Mouse (Mus musculus) liver, adult 2 months (tissue): ENCODE measurements at regions not wholly inside any gene's neighbourhood (a gene's known extent, or its start where the extent isn't known, plus 50 kb on each side); places are given as distances from the start of the nearest gene placed in this dataset.
A peak's percentile ranks its signal among the peaks of the same experiment; 100 is the strongest.

Source experiments
- DNase-seq: peaks from one replicate; pipeline ENCODE4 v3.0.0-alpha.2; 2011; ENCODE audit warnings: low read depth, low spot score; ENCODE audit errors: extremely low read depth
- H3K27ac ChIP-seq: fragments of 200-500 bp; replicated peaks from 2 replicates; pipeline ENCODE4 v1.5.1; 2012; ENCODE audit warnings: low read depth, mild to moderate bottlenecking, control low read depth, inconsistent platforms, low read length; ENCODE audit not compliant: insufficient read depth
- H3K27me3 ChIP-seq: fragments of 200-500 bp; 2 replicates; pipeline ENCODE4 v1.6.1; 2012; ENCODE audit warnings: mild to moderate bottlenecking, moderate library complexity, low read length, inconsistent platforms; ENCODE audit not compliant: control insufficient read depth, insufficient read depth
- H3K36me3 ChIP-seq: fragments of 200-500 bp; 2 replicates; pipeline ENCODE4 v1.6.1; 2012; ENCODE audit warnings: low read length, inconsistent platforms; ENCODE audit not compliant: control insufficient read depth, insufficient read depth
- H3K4me1 ChIP-seq: fragments of 200-500 bp; 2 replicates; pipeline ENCODE4 v1.6.1; 2011; ENCODE audit warnings: low read length; ENCODE audit not compliant: control insufficient read depth, insufficient read depth
- H3K4me3 ChIP-seq: fragments of 200-500 bp; 2 replicates; pipeline ENCODE4 v1.5.1; 2011; ENCODE audit warnings: low read depth, mild to moderate bottlenecking, control low read depth, low read length, moderate library complexity; ENCODE audit not compliant: insufficient read depth
- H3K79me2 ChIP-seq: fragments of 200-500 bp; 2 replicates; pipeline ENCODE4 v1.6.1; 2012; ENCODE audit warnings: inconsistent platforms, mild to moderate bottlenecking, low read length, moderate library complexity; ENCODE audit not compliant: control insufficient read depth, insufficient read depth
- H3K9ac ChIP-seq: fragments of 200-500 bp; 2 replicates; pipeline ENCODE4 v1.6.1; 2012; ENCODE audit warnings: low read depth, mild to moderate bottlenecking, control low read depth, inconsistent platforms, low read length
- CTCF ChIP-seq: fragments of 200-500 bp; IDR thresholded peaks from 2 replicates; pipeline ENCODE4 v1.5.1; 2011; ENCODE audit warnings: low read depth, low read length, control low read depth
- POLR2A ChIP-seq: fragments of 200-500 bp; IDR thresholded peaks from 2 replicates; pipeline ENCODE4 v1.6.1; 2011; ENCODE audit warnings: low read length, control low read depth; ENCODE audit not compliant: insufficient read depth; ENCODE audit errors: extremely low read depth
- WGBS: fragments of 180-500 bp; shearing (Covaris S2); methylation state at CpG from one replicate; pipeline ENCODE4 v1.1.7; 2018; 5-methylcytosine and 5-hydroxymethylcytosine counted together

DNA sequence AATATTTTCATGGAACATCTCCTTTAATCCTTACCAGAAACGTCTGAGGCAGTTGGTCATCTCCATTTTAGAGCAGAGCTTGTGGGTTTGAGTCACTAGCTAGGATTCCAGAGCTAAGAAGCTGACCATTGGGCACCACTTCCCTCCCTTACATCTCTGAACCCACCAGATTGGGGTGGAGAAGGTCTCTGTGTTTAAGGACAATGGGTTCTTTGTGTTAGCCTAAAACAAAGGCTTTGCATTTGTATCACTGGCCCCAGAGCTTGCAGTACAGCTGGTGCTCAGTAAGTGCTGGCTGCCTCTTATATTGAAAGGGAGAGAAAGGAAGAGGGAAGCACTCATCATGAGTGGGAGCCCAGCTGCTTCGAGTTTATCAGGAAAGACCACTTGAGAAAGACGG is 401.9 kb upstream of the Slc30a5 start:
- no peak for DNase-seq
- no peak for TF ChIP-seq CTCF
- no peak for TF ChIP-seq POLR2A
- 65% methylated on average over 3 of the region's 3 CpGs for WGBS
- H3K36me3 ChIP-seq, result no peaks in the 10 kb centered on the region
- H3K9ac ChIP-seq, result no peak overlapping the region
- H3K27ac ChIP-seq, result no peak overlapping the region
- H3K4me3 ChIP-seq, result no peak overlapping the region
- H3K79me2 ChIP-seq, result no peaks in the 10 kb centered on the region
- H3K4me1 ChIP-seq, result no peaks in the 10 kb centered on the region
- no peaks in the 10 kb centered on the region for H3K27me3 ChIP-seq

GRCm38 (mm10) chr13:101234550-101234949 is 401.3 kb upstream of the Slc30a5 start:
- Histone ChIP-seq H3K4me3 (no peak overlapping the region), H3K79me2 (no peaks in the 10 kb centered on the region), H3K9ac (no peak overlapping the region), H3K27me3 (no peaks in the 10 kb centered on the region), H3K36me3 (no peaks in the 10 kb centered on the region), H3K27ac (no peak overlapping the region), H3K4me1 (no peaks in the 10 kb centered on the region)
- peak; percentile 6 for DNase-seq
- TF ChIP-seq CTCF, result no peak
- no peak for TF ChIP-seq POLR2A
- WGBS, result 71% methylated on average over 10 of the region's 10 CpGs

- DNase-seq, result no peak
- no peak overlapping the region for H3K9ac ChIP-seq
- no peaks in the 10 kb centered on the region for H3K4me1 ChIP-seq
- H3K79me2 ChIP-seq, result no peaks in the 10 kb centered on the region
- TF ChIP-seq CTCF (no peak), POLR2A (no peak)
- no peak overlapping the region for H3K4me3 ChIP-seq
- 39% methylated on average over 5 of the region's 5 CpGs for WGBS
- H3K27me3 ChIP-seq, result no peaks in the 10 kb centered on the region
- H3K36me3 ChIP-seq, result no peaks in the 10 kb centered on the region
- no peak overlapping the region for H3K27ac ChIP-seq
Measured at GRCm38 (mm10) chr13:101233843-101234281, 400.6 kb upstream of the Slc30a5 start.

DNA sequence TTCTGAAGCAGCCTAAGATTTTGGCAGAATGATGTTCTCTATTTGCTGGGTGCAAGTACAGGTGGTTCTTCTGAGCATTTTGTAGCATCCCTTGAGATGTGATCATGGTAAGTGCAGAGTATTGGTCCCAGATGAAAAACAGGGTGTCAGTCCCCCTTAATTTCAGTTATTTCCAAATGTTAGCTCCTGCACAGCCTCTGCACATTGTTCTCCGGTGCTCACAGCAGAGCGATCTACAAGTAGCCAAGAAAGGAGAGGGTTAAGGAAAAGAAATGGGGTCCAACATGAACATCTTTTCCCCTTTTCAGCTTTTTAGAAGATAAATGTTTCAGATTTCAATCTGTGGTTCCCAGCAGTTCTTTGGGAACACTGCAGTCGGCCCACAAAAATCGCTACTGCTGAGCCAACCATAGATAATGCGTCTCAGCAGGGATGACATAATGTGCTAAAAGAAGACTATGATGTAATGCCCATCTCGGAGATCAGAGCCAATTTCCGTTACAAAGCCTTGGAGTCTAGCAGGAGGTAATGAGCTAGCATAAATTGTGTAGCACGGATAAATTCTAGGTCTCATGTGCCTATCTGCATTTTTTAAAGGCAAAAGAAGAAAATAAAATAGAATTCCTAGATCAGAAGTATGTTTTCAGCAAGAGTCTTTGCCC is 400.1 kb upstream of the Slc30a5 start:
- no peaks in the 10 kb centered on the region for H3K79me2 ChIP-seq
- no peak for TF ChIP-seq POLR2A
- TF ChIP-seq CTCF, result no peak
- H3K9ac ChIP-seq, result no peak overlapping the region
- peak; percentile 27 for DNase-seq
- 51% methylated on average over 8 of the region's 8 CpGs for WGBS
- no peaks in the 10 kb centered on the region for H3K4me1 ChIP-seq
- H3K27me3 ChIP-seq, result no peaks in the 10 kb centered on the region
- no peak overlapping the region for H3K4me3 ChIP-seq
- H3K27ac ChIP-seq, result no peak overlapping the region
- H3K36me3 ChIP-seq, result no peaks in the 10 kb centered on the region

- WGBS, result 87% methylated on average over 4 of the region's 4 CpGs
- no peak for TF ChIP-seq CTCF
- no peaks in the 10 kb centered on the region for H3K27me3 ChIP-seq
- H3K27ac ChIP-seq, result no peak overlapping the region
- no peaks in the 10 kb centered on the region for H3K4me1 ChIP-seq
- no peaks in the 10 kb centered on the region for H3K79me2 ChIP-seq
- H3K4me3 ChIP-seq, result no peak overlapping the region
- H3K36me3 ChIP-seq, result no peaks in the 10 kb centered on the region
- no peak for DNase-seq
- H3K9ac ChIP-seq, result no peak overlapping the region
Measured at GRCm38 (mm10) chr13:101229861-101230260, 396.6 kb upstream of the Slc30a5 start.

DNA sequence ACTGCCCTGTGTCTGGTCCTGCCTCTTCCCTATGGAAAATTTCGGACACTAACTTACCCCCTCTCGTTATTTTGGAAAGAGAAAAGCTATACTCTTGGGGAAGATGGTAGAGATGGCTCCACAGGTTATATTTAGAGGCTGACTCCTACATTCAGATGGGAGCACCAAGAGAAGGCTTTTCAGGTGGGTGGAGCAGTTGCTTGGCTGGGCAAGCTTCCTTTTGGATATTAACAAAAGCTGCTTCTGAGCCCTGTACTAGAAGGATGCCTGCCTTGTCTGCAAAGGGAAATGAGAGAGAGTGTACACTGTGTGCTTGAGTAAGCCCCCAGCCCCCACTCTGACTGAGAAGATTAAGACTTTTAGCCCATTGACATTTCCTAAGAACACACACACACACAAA is 392.1 kb upstream of the Slc30a5 start:
- H3K4me3 ChIP-seq, result no peak overlapping the region
- 78% methylated on average over 2 of the region's 2 CpGs for WGBS
- H3K36me3 ChIP-seq, result no peaks in the 10 kb centered on the region
- H3K79me2 ChIP-seq, result no peaks in the 10 kb centered on the region
- no peak for TF ChIP-seq POLR2A
- TF ChIP-seq CTCF, result no peak
- H3K4me1 ChIP-seq, result no peaks in the 10 kb centered on the region
- DNase-seq, result no peak
- H3K9ac ChIP-seq, result no peak overlapping the region
- no peak overlapping the region for H3K27ac ChIP-seq
- H3K27me3 ChIP-seq, result no peaks in the 10 kb centered on the region
